Mouse (Mus musculus): ENCODE results near the gene Tmem88. TPM values are rescaled to one million over a fixed set of nuclear protein-coding genes. Genes with fewer than 3 reads are reported as not detected.

The Tmem88 gene
- total and polyA plus RNA-seq, 3 experiments, result 0.16 to 0.25 TPM; not detected in 1

GRCm38 (mm10) chr11:69430631-69431030 is 32.6 kb upstream of the Tmem88 start:
- peaks cover 6 to 18% of the 10 kb centered on the region in 2 experiments for H3K4me1 ChIP-seq (ENCODE audit: control insufficient read depth in 1 of 2, insufficient read depth in 2 of 2)
- no peaks in the 10 kb centered on the region for H3K9me3 ChIP-seq (replicated peaks; ENCODE audit: low read length)
- TF ChIP-seq ZNF384 (IDR thresholded peaks at IDR 0.05; ENCODE audit: low read depth, low read length) (no peak), USF2 (conservative IDR thresholded peaks at IDR 0.05; ENCODE audit: low read depth, low read length) (no peak), EP300 (IDR thresholded peaks at IDR 0.05; ENCODE audit: low read length) (no peak), MAFK (IDR thresholded peaks at IDR 0.05; ENCODE audit: insufficient replicate concordance, low read length) (no peak), TBP (conservative IDR thresholded peaks at IDR 0.05; ENCODE audit: low read depth, low read length) (no peak), ZMIZ1 (IDR thresholded peaks at IDR 0.05; ENCODE audit: low read depth, low read length) (no peak), KAT2A (IDR thresholded peaks at IDR 0.05; ENCODE audit: insufficient replicate concordance, low read length) (no peak), ZC3H11A (IDR thresholded peaks at IDR 0.05; ENCODE audit: low read depth, low read length) (no peak), HCFC1 (IDR thresholded peaks at IDR 0.05; ENCODE audit: low read depth, low read length) (no peak), MAX (IDR thresholded peaks at IDR 0.05; ENCODE audit: low read length) (no peak), TCF12 (IDR thresholded peaks at IDR 0.05; ENCODE audit: low read depth, low read length) (no peak), NELFE (IDR thresholded peaks at IDR 0.05; ENCODE audit: low read depth, low read length) (no peak), CHD2 (IDR thresholded peaks at IDR 0.05; ENCODE audit: low read length) (no peak), GABPA (IDR thresholded peaks at IDR 0.05; ENCODE audit: insufficient replicate concordance, low read depth, low read length) (no peak)
- no peaks in the 10 kb centered on the region for H3K36me3 ChIP-seq (replicated peaks in 1 of 2; ENCODE audit: control insufficient read depth in 1 of 2, insufficient read depth in 1 of 2, low read length in 1 of 2)
- no peak overlapping the region for H3K27ac ChIP-seq (ENCODE audit: insufficient read depth, low read depth)
- in situ Hi-C loops (cut with MboI; ENCODE audit: low pct_ligation_motif_present, low pct_unique_long_range_greater_than_20kb, low sequenced_read_pairs) (loop anchor here (5.0 kb wide), 1 partner anchor 33 kb away; the partner anchor contains the start of genes Cyb5d1, Naa38 and Tmem88), dilution Hi-C loops (cut with MboI; ENCODE audit: extremely low pct_ligation_motif_present, extremely low pct_unique_long_range_greater_than_20kb, low sequenced_read_pairs) (no loop called here)
- no peak overlapping the region for H3K9ac ChIP-seq (ENCODE audit: insufficient read depth, low read depth)
- H3K79me2 ChIP-seq (replicated peaks; ENCODE audit: control insufficient read depth, extremely low read depth, insufficient read depth, poor library complexity, severe bottlenecking), result no peaks in the 10 kb centered on the region
- peaks cover 47% of the 10 kb centered on the region for H3K27me3 ChIP-seq (replicated peaks)
- H3K4me2 ChIP-seq (ENCODE audit: insufficient read depth, low read depth, poor library complexity, severe bottlenecking), result no peak overlapping the region
- DNase-seq (ENCODE audit: extremely low read depth), result no peak
- no peak overlapping the region for H3K4me3 ChIP-seq (replicated peaks in 1 of 3; ENCODE audit: low read depth in 2 of 3, low read length in 2 of 3, poor library complexity in 1 of 3)

GRCm38 (mm10) chr11:69429313-69429712 is 31.3 kb upstream of the Tmem88 start:
- no peak overlapping the region for H3K27ac ChIP-seq (ENCODE audit: insufficient read depth, low read depth)
- H3K9me3 ChIP-seq (replicated peaks; ENCODE audit: low read length), result no peaks in the 10 kb centered on the region
- H3K4me1 ChIP-seq (ENCODE audit: control insufficient read depth in 1 of 2, insufficient read depth in 2 of 2), result peaks cover 6 to 18% of the 10 kb centered on the region in 2 experiments
- no peak overlapping the region for H3K9ac ChIP-seq (ENCODE audit: insufficient read depth, low read depth)
- TF ChIP-seq BHLHE40 (IDR thresholded peaks at IDR 0.05; ENCODE audit: low read depth, low read length) (no peak), MEF2A (IDR thresholded peaks at IDR 0.05; ENCODE audit: borderline replicate concordance, low read depth, low read length) (no peak), ZKSCAN1 (IDR thresholded peaks at IDR 0.05; ENCODE audit: borderline replicate concordance, low read depth, low read length) (no peak), SIN3A (IDR thresholded peaks at IDR 0.05; ENCODE audit: low read length) (no peak), CTCF (conservative IDR thresholded peaks at IDR 0.05 in 1 of 2, IDR thresholded peaks at IDR 0.05 in 1 of 2; ENCODE audit: low read depth in 2 of 2, low read length in 2 of 2) (no peak), MAX (IDR thresholded peaks at IDR 0.05; ENCODE audit: low read length) (no peak), ETS1 (conservative IDR thresholded peaks at IDR 0.05; ENCODE audit: low read depth, low read length) (no peak), GABPA (IDR thresholded peaks at IDR 0.05; ENCODE audit: insufficient replicate concordance, low read depth, low read length) (no peak), RAD21 (IDR thresholded peaks at IDR 0.05; ENCODE audit: low read depth, low read length) (no peak), USF1 (IDR thresholded peaks at IDR 0.05; ENCODE audit: low read depth, low read length) (no peak), CHD1 (IDR thresholded peaks at IDR 0.05; ENCODE audit: low read depth, low read length) (no peak), ZMIZ1 (IDR thresholded peaks at IDR 0.05; ENCODE audit: low read depth, low read length) (no peak), PAX5 (IDR thresholded peaks at IDR 0.05; ENCODE audit: low read length) (no peak)
- H3K79me2 ChIP-seq (replicated peaks; ENCODE audit: control insufficient read depth, extremely low read depth, insufficient read depth, poor library complexity, severe bottlenecking), result no peaks in the 10 kb centered on the region
- H3K27me3 ChIP-seq (replicated peaks), result peaks cover 45% of the 10 kb centered on the region
- in situ Hi-C loops (cut with MboI; ENCODE audit: low pct_ligation_motif_present, low pct_unique_long_range_greater_than_20kb, low sequenced_read_pairs), result no loop called here
- H3K4me3 ChIP-seq (replicated peaks in 1 of 3; ENCODE audit: low read depth in 2 of 3, low read length in 2 of 3, poor library complexity in 1 of 3), result no peak overlapping the region
- H3K36me3 ChIP-seq (replicated peaks in 1 of 2; ENCODE audit: control insufficient read depth in 1 of 2, insufficient read depth in 1 of 2, low read length in 1 of 2), result no peaks in the 10 kb centered on the region
- dilution Hi-C loops (cut with MboI; ENCODE audit: extremely low pct_ligation_motif_present, extremely low pct_unique_long_range_greater_than_20kb, low sequenced_read_pairs), result no loop called here
- DNase-seq (ENCODE audit: extremely low read depth), result no peak
- H3K4me2 ChIP-seq (ENCODE audit: insufficient read depth, low read depth, poor library complexity, severe bottlenecking), result no peak overlapping the region

Data from CH12.LX (cell line).